Mouse (Mus musculus) mouse embryonic stem cell (cell line): ENCODE data around the gene Fkbp4.

Experiments
- in situ Hi-C, 2 experiments: fragments of 300-500 bp; cut with MboI; formaldehyde crosslinking; loops; 1 replicate in 1 of 2; 3 replicates in 1 of 2; pipeline ENCODE4 v1.14.3; 2019 to 2020; ENCODE audit warnings: low sequenced_read_pairs in 2 of 2, low pct_unique_long_range_greater_than_20kb in 1 of 2, mixed read lengths in 1 of 2; ENCODE audit not compliant: unreplicated experiment in 1 of 2

Fkbp4 gene

GRCm38 (mm10) chr6:128438871-128439341 is 429 bp upstream of the Fkbp4 start:
- in situ Hi-C loops, result no loop called here

GRCm38 (mm10) chr6:128437731-128438316 is 653 bp downstream of the Fkbp4 start:
- in situ Hi-C loops, result no loop called here

GRCm38 (mm10) chr6:128437288-128437687 is 1.2 kb downstream of the Fkbp4 start:
- in situ Hi-C loops, result no loop called here

- in situ Hi-C loops, result no loop called here
These were observed 2.0 kb downstream of the Fkbp4 start for GRCm38 (mm10) chr6:128436356-128437005.

GRCm38 (mm10) chr6:128435474-128435873 is 3.0 kb downstream of the Fkbp4 start:
- in situ Hi-C loops, result no loop called here

GRCm38 (mm10) chr6:128433566-128433965 is 4.9 kb downstream of the Fkbp4 start:
- in situ Hi-C loops, result no loop called here

GRCm38 (mm10) chr6:128432356-128432915 is 6.0 kb downstream of the Fkbp4 start:
- in situ Hi-C loops, result no loop called here

- in situ Hi-C loops, result loop anchor here in 1 of 2 experiments (5.0 kb wide), 1 partner anchor 47 kb away; no protein-coding TSS in a partner anchor
These were observed 8.7 kb downstream of the Fkbp4 start for GRCm38 (mm10) chr6:128429826-128430225.

GRCm38 (mm10) chr6:128429300-128429699 is 9.2 kb downstream of the Fkbp4 start:
- in situ Hi-C loops, result loop anchor here in 1 of 2 experiments (5.0 kb wide), 1 partner anchor 48 kb away; no protein-coding TSS in a partner anchor

- in situ Hi-C loops, result loop anchor here in 1 of 2 experiments (5.0 kb wide), 1 partner anchor 50 kb away; no protein-coding TSS in a partner anchor
These were observed 10.9 kb downstream of the Fkbp4 start for GRCm38 (mm10) chr6:128427571-128427970.

- in situ Hi-C loops, result loop anchor here in 1 of 2 experiments (5.0 kb wide), 1 partner anchor 52 kb away; no protein-coding TSS in a partner anchor
These were observed 13.4 kb downstream of the Fkbp4 start for GRCm38 (mm10) chr6:128425046-128425445.

- in situ Hi-C loops, result loop anchor here in 1 of 2 experiments (5.0 kb wide), 1 partner anchor 53 kb away; no protein-coding TSS in a partner anchor
These were observed 14.0 kb downstream of the Fkbp4 start, which contains the start of gene Itfg2 for GRCm38 (mm10) chr6:128424269-128425019. Itfg2 (minus strand) TSS chr6:128424931.

- in situ Hi-C loops, result no loop called here
These were observed 14.8 kb downstream of the Fkbp4 start for GRCm38 (mm10) chr6:128423496-128424268.

- in situ Hi-C loops, result no loop called here
These were observed 17.0 kb downstream of the Fkbp4 start for GRCm38 (mm10) chr6:128421480-128421879.

- in situ Hi-C loops, result no loop called here
These were observed 17.4 kb downstream of the Fkbp4 start for GRCm38 (mm10) chr6:128421036-128421435.

- in situ Hi-C loops, result no loop called here
These were observed 20.4 kb downstream of the Fkbp4 start for GRCm38 (mm10) chr6:128418076-128418475.

GRCm38 (mm10) chr6:128416169-128416568 is 22.3 kb downstream of the Fkbp4 start:
- in situ Hi-C loops, result no loop called here

GRCm38 (mm10) chr6:128411115-128411514 is 27.4 kb downstream of the Fkbp4 start:
- in situ Hi-C loops, result no loop called here
